Mouse (Mus musculus): ENCODE measurements around the gene Kif6.

DNA sequence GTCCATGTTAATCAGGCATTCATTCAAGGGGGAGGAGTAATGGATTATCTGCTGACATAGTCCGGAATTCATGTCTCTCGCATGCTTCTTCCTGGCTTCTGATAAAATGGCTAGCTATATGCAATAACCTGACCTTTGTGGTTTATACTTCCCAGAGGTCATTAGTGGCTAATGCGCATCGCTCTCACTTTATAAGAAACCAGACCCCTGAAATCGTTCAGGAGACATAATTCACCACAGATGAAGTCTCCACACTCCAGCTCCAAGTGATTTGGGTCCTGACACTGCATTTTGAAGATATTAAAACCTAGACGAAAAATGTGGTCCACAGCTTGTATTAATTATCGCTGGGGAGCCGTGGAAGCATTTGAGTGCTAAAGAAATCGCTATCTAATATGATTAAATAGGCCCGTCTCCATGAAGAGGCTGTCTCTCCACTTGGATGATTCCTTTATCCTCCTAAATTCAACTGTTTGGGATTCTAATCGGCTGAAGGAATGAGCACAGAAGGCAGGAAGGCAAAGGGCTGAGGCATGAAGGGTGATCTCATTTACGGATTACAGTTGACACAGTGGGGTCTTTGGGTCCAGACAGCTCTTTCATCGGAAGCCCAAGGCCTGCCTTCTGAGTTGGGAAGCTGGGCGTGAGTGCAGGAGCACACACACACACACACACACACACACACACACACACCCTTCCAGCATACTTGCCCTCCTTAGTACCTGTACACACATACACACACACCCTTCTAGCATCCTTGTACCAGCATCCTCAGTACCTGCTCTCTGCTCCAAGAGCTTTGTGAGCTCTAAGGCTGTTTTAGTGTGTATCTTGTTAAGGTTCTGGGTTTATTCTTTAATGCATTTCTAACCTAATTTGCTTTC, 128.9 kb downstream of the Kif6 start:
- TF ChIP-seq CTCF (IDR thresholded peaks at IDR 0.05; ENCODE audit: low read depth) (no peak), EP300 (IDR thresholded peaks at IDR 0.05; ENCODE audit: low read depth) (no peak)
